Mouse (Mus musculus) gastrocnemius, postnatal 10 days (tissue): ENCODE data around the gene Bag1. TPM values are rescaled to one million over a fixed set of nuclear protein-coding genes. Genes with fewer than 3 reads are reported as not detected.

Experiments
- DNase-seq: peaks from one replicate; pipeline ENCODE4 v3.0.0; 2021; ENCODE audit warnings: mixed read lengths
- microRNA-seq, 2 experiments: library from miRNA; unstranded; fragments of <30 nt; microRNA quantifications; one replicate each; pipeline ENCODE4 v1.2.0; 2021
- total RNA-seq, 2 experiments: library from RNA; stranded (reverse); gene quantifications; 2 replicates each; pipeline ENCODE4 v1.2.3; 2021

Gene Bag1
- total RNA-seq, 2 experiments from 2014 or later: 158 to 160 TPM

DNA sequence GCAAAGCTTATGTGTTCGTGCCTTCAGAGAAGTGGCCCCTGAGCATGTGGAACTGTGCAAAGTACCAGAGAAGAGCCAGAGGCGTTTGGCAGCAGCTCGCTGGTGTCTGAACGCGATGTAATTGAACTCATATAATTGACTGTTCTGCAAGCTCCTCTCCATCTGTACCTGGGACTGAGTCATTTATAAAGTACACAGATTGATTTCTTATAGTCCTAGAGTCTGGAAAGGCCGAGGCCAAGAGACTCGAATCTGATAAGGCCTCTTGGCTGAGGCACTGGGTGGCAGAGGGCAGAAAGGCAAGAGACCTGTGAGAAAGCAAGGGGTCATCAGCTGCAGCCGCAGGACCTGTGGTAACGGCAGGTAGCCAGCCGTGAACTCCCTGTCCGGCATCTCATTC lies 59.3 kb downstream of the Bag1 start:
- no peak for DNase-seq

Small RNA genes within 50 kb of the gene (microRNA-seq; reads per million reads assigned to microRNA genes)
- 0 to 2.0 reads per million in 2 experiments for gene Mir3094

Other genes with a start within 250 kb of the Bag1 start
- 10 to 100 TPM; 14.5 to 17.2 TPM for gene Aptx, start 245.1 kb downstream of the Bag1 start, total RNA-seq
- gene Dnaja1, start 226.1 kb downstream of the Bag1 start, total RNA-seq: 10 to 100 TPM; 55.0 to 76.5 TPM
- 10 to 100 TPM; 35.1 to 37.8 TPM for gene Smu1, start 190.4 kb downstream of the Bag1 start, total RNA-seq
- gene B4galt1, start 94.3 kb downstream of the Bag1 start, total RNA-seq: 10 to 100 TPM; 52.0 to 58.6 TPM
- not detected for gene Spink4, start 28.2 kb downstream of the Bag1 start, total RNA-seq
- gene Chmp5, start 113 bp upstream of the Bag1 start, total RNA-seq: 10 to 100 TPM; 33.0 to 33.9 TPM
- gene Nfx1, start 22.6 kb upstream of the Bag1 start, total RNA-seq: 10 to 100 TPM; 23.9 to 33.3 TPM
- 10 to 100 TPM; 10.6 to 11.4 TPM for gene Aqp7, start 99.8 kb upstream of the Bag1 start, total RNA-seq
- gene Aqp3, start 149.9 kb upstream of the Bag1 start, total RNA-seq: not detected
- gene Nol6, start 176.2 kb upstream of the Bag1 start, total RNA-seq: 10 to 100 TPM; 16.9 to 18.8 TPM
- gene Ube2r2, start 187.4 kb upstream of the Bag1 start, total RNA-seq: 10 to 100 TPM; 85.3 to 85.8 TPM